21 mouse cellular contexts compared by ENCODE assay signal in genomic region chr19:4697121-4697520, GRCm38 (mm10). TPM values are rescaled to one million over a fixed set of nuclear protein-coding genes. Genes with fewer than 3 reads are reported as not detected.
A peak's percentile ranks its signal among the peaks of the same experiment; 100 is the strongest.
DNase-seq lines count a peak whose midpoint lies in the region; ATAC-seq and TF ChIP-seq lines count a peak whose summit lies in the region.
"Had no signal": no experiment of that assay in that cellular context is flagged by ENCODE, and none has a peak within 500 bp of the region (broad histone marks: within the 10 kb centered on the region; RNA-seq: fewer than 3 reads in every experiment).

No protein-coding gene starts in this region.

- peaks cover 12% of the 10 kb centered on the region for H3K4me1 ChIP-seq in forebrain, postnatal 0 days (ENCODE audit: insufficient read depth)
- H3K4me1 ChIP-seq in forebrain, embryonic 11.5 days (replicated peaks; ENCODE audit: control insufficient read depth, insufficient read depth, low read length) = peaks cover 4% of the 10 kb centered on the region; the same call in 1 of the 2 replicates
- H3K4me1 ChIP-seq in CH12.LX (ENCODE audit: control insufficient read depth in 1 of 2, insufficient read depth in 2 of 2) = peaks cover 0 to 5% of the 10 kb centered on the region in 2 experiments; a peak in 2 of 4 replicates
- peaks cover 8% of the 10 kb centered on the region for H3K4me1 ChIP-seq in cortical plate, adult 2 months (ENCODE audit: control insufficient read depth, insufficient read depth, low read length)

- 0 out of 2 replicates have a peak overlapping the region, but pooled peaks have one; percentile 68 for H3K4me3 ChIP-seq in forebrain, postnatal 0 days (ENCODE audit: low read depth, low read length)
- H3K4me3 ChIP-seq in forebrain, embryonic 11.5 days (ENCODE audit: low read depth, low read length) = no peak overlapping the region
- H3K4me3 ChIP-seq in left cerebral cortex, adult 2 months = no peak overlapping the region
- no peak overlapping the region for H3K4me3 ChIP-seq in CH12.LX (replicated peaks in 1 of 3; ENCODE audit: low read depth in 2 of 3, low read length in 2 of 3, poor library complexity in 1 of 3)
- no peak overlapping the region; the same call in 1 of the 2 replicates for H3K4me3 ChIP-seq in cortical plate, adult 2 months (ENCODE audit: insufficient read depth, low read length)
- H3K4me3 ChIP-seq: gastrocnemius, adult 2 months had no signal

- H3K9ac ChIP-seq in forebrain, postnatal 0 days = no peak overlapping the region
- no peak overlapping the region for H3K9ac ChIP-seq in forebrain, embryonic 11.5 days (ENCODE audit: low read length)
- no peak overlapping the region for H3K9ac ChIP-seq in CH12.LX (ENCODE audit: insufficient read depth, low read depth)
- H3K9ac ChIP-seq: embryonic facial prominence, embryonic 12.5 days; hindbrain, embryonic 12.5 days had no signal

- no peak for ATAC-seq in forebrain, postnatal 0 days
- ATAC-seq in forebrain, embryonic 11.5 days (replicated peaks; ENCODE audit: low FRiP score) = no peak

- no peaks in the 10 kb centered on the region for H3K36me3 ChIP-seq in forebrain, postnatal 0 days (ENCODE audit: insufficient read depth)
- H3K36me3 ChIP-seq in forebrain, embryonic 11.5 days (ENCODE audit: control insufficient read depth, insufficient read depth, low read length) = no peaks in the 10 kb centered on the region
- H3K36me3 ChIP-seq in CH12.LX (replicated peaks in 1 of 2; ENCODE audit: control insufficient read depth in 1 of 2, insufficient read depth in 1 of 2, low read length in 1 of 2) = no peaks in the 10 kb centered on the region
- H3K36me3 ChIP-seq: embryonic facial prominence, embryonic 12.5 days; G1E; heart, embryonic 13.5 days; hindbrain, embryonic 12.5 days had no signal

- no peaks in the 10 kb centered on the region for H3K9me3 ChIP-seq in forebrain, postnatal 0 days (ENCODE audit: low read length)
- no peaks in the 10 kb centered on the region; the same call in 1 of the 2 replicates for H3K9me3 ChIP-seq in forebrain, embryonic 11.5 days (ENCODE audit: control insufficient read depth, low read length)
- no peaks in the 10 kb centered on the region for H3K9me3 ChIP-seq in CH12.LX (replicated peaks; ENCODE audit: low read length)
- H3K9me3 ChIP-seq: embryonic facial prominence, embryonic 12.5 days; forebrain, embryonic 13.5 days; G1E; heart, embryonic 13.5 days; hindbrain, embryonic 12.5 days had no signal

- H3K79me2 ChIP-seq in CH12.LX (replicated peaks; ENCODE audit: control insufficient read depth, extremely low read depth, insufficient read depth, poor library complexity, severe bottlenecking) = no peaks in the 10 kb centered on the region

- no peak for TF ChIP-seq CTCF in forebrain, postnatal 0 days (IDR thresholded peaks at IDR 0.05; ENCODE audit: low read depth)
- no peak for TF ChIP-seq CTCF in left cerebral cortex, adult 2 months (IDR thresholded peaks at IDR 0.05)
- TF ChIP-seq CTCF in CH12.LX (conservative IDR thresholded peaks at IDR 0.05 in 1 of 2, IDR thresholded peaks at IDR 0.05 in 1 of 2; ENCODE audit: low read depth in 2 of 2, low read length in 2 of 2) = no peak
- no peak for TF ChIP-seq CTCF in cortical plate, adult 2 months (IDR thresholded peaks at IDR 0.05; ENCODE audit: extremely low read depth, insufficient read depth, low read length)

- no peak for DNase-seq in forebrain, postnatal 0 days
- DNase-seq in forebrain, embryonic 11.5 days (ENCODE audit: low spot score) = no peak
- DNase-seq in left cerebral cortex, adult 2 months (ENCODE audit: extremely low spot score in 1 of 2, low spot score in 2 of 2) = no peak
- no peak for DNase-seq in left cerebral cortex, postnatal 10 days (ENCODE audit: extremely low spot score in 1 of 2, low spot score in 2 of 2)
- no peak for DNase-seq in CH12.LX (ENCODE audit: extremely low read depth)
- no peak for DNase-seq in urinary bladder, postnatal 10 days (ENCODE audit: low spot score)
- DNase-seq: adrenal gland, postnatal 14 days; gastrocnemius, adult 2 months; gastrocnemius, postnatal 25 days; heart, postnatal 36 days; kidney, adult 11 months had no signal

- H3K27ac ChIP-seq in forebrain, postnatal 0 days (ENCODE audit: low read depth, low read length) = no peak overlapping the region
- H3K27ac ChIP-seq in forebrain, embryonic 11.5 days (ENCODE audit: low read depth, low read length) = no peak overlapping the region
- H3K27ac ChIP-seq in left cerebral cortex, adult 2 months = peak overlapping the region; percentile 85
- H3K27ac ChIP-seq in CH12.LX (ENCODE audit: insufficient read depth, low read depth) = no peak overlapping the region
- H3K27ac ChIP-seq in cortical plate, adult 2 months (ENCODE audit: insufficient read depth, low read length) = peak overlapping the region; percentile 82; the same call in 1 of the 2 replicates
- H3K27ac ChIP-seq: embryonic facial prominence, embryonic 12.5 days; gastrocnemius, adult 2 months; heart, embryonic 13.5 days; hindbrain, embryonic 12.5 days had no signal

- no peaks in the 10 kb centered on the region; the same call in 1 of the 2 replicates for H3K27me3 ChIP-seq in forebrain, postnatal 0 days (ENCODE audit: insufficient read depth, low read length)
- H3K27me3 ChIP-seq in forebrain, embryonic 11.5 days (ENCODE audit: control insufficient read depth, insufficient read depth, low read length) = peaks cover 22% of the 10 kb centered on the region
- peaks cover 49% of the 10 kb centered on the region for H3K27me3 ChIP-seq in CH12.LX (replicated peaks)

- peak overlapping the region; percentile 71; the same call in 1 of the 2 replicates for H3K4me2 ChIP-seq in forebrain, postnatal 0 days (ENCODE audit: low read depth)
- H3K4me2 ChIP-seq in forebrain, embryonic 11.5 days (ENCODE audit: low read depth, low read length, severe bottlenecking) = no peak overlapping the region
- H3K4me2 ChIP-seq in CH12.LX (ENCODE audit: insufficient read depth, low read depth, poor library complexity, severe bottlenecking) = no peak overlapping the region
- H3K4me2 ChIP-seq: heart, embryonic 13.5 days had no signal

- dilution Hi-C loops in CH12.LX (cut with MboI; ENCODE audit: extremely low pct_ligation_motif_present, extremely low pct_unique_long_range_greater_than_20kb, low sequenced_read_pairs) = no loop called here

- intact Hi-C loops in left cerebral cortex, adult 2 months (cut with DNase I) = loop anchor here (1.0 to 5.0 kb wide), 2 partner anchors 50 to 220 kb away; partner anchors contain the start of gene Syt12
- intact Hi-C loops in left cerebral cortex, postnatal 10 days (cut with DNase I) = no loop called here

- in situ Hi-C loops in CH12.LX (cut with MboI; ENCODE audit: low pct_ligation_motif_present, low pct_unique_long_range_greater_than_20kb, low sequenced_read_pairs) = loop anchor here (10.0 kb wide), 1 partner anchor 48 kb away; no protein-coding TSS in a partner anchor

- TF ChIP-seq POLR2A in CH12.LX (IDR thresholded peaks at IDR 0.05; ENCODE audit: low read depth, low read length) = no peak
- TF ChIP-seq POLR2A in cortical plate, adult 2 months (IDR thresholded peaks at IDR 0.05; ENCODE audit: extremely low read depth, insufficient read depth, low read length) = no peak

- TF ChIP-seq RAD21 in CH12.LX (IDR thresholded peaks at IDR 0.05; ENCODE audit: low read depth, low read length) = no peak

- TF ChIP-seq EP300 in CH12.LX (IDR thresholded peaks at IDR 0.05; ENCODE audit: low read length) = no peak

- 81% methylated on average over 3 of the region's 3 CpGs for WGBS in forebrain, postnatal 0 days
- WGBS in forebrain, embryonic 11.5 days = 83% methylated on average over 3 of the region's 3 CpGs

TF ChIP-seq in CH12.LX, 34 proteins besides CTCF, POLR2A, EP300 and RAD21:
- TF ChIP-seq HCFC1 (IDR thresholded peaks at IDR 0.05; ENCODE audit: low read depth, low read length) = no peak
- TF ChIP-seq MAFK (IDR thresholded peaks at IDR 0.05; ENCODE audit: insufficient replicate concordance, low read length) = no peak
- 0 out of 2 replicates have a peak, but pooled peaks have one; percentile 13 for TF ChIP-seq ZNF384 (IDR thresholded peaks at IDR 0.05; ENCODE audit: low read depth, low read length)
- no peak for TF ChIP-seq TCF12 (IDR thresholded peaks at IDR 0.05; ENCODE audit: low read depth, low read length)
- no peak for TF ChIP-seq TBP (conservative IDR thresholded peaks at IDR 0.05; ENCODE audit: low read depth, low read length)
- TF ChIP-seq MAX (IDR thresholded peaks at IDR 0.05; ENCODE audit: low read length) = no peak

RNA-seq across cellular contexts. Expression of gene Gm960, which starts 1.3 kb away (rescaled TPM):
- 4.5 and 7.4 TPM in 2 replicates for total RNA-seq in forebrain, postnatal 0 days (2014; rRNA removed)
- 4.9 and 7.3 TPM in 2 replicates for polyA plus RNA-seq in forebrain, postnatal 0 days (2015; fragmentation: Nextera tagmentation; extraction: Ambion mirVana)
- 4.6 and 4.9 TPM in 2 replicates for polyA plus RNA-seq in forebrain, embryonic 11.5 days (2014; fragmentation: Nextera tagmentation; extraction: Ambion mirVana)
- 1 to 10 TPM; 1.5 to 1.6 TPM for total RNA-seq in left cerebral cortex, adult 2 months (2021)
- total RNA-seq in left cerebral cortex, postnatal 10 days (2021) = 1 to 10 TPM; 2.7 to 3.0 TPM
- total RNA-seq in CH12.LX (2012; rRNA removed) (0.38 and 0.67 TPM in 2 replicates), CH12.LX (2014; rRNA removed) (not detected in 2 replicates)
- not detected in 2 replicates for polyA plus RNA-seq in CH12.LX (2012; ENCODE audit: insufficient read length, low read depth)
- polyA plus RNA-seq in cortical plate, adult 2 months (2012; rRNA removed) = 3.3 and 3.7 TPM in 2 replicates
- total RNA-seq: adrenal gland, adult 18-20 months; adrenal gland, postnatal 14 days; common myeloid progenitor, adult 5-6 weeks; gastrocnemius, postnatal 25 days; granulocyte monocyte progenitor cell, adult 5-6 weeks; heart, adult 8-10 months; heart, postnatal 36 days had no signal
- polyA plus RNA-seq: G1E had no signal

RNA-seq across cellular contexts. Expression of gene Sptbn2, which starts 13.8 kb away (rescaled TPM):
- total RNA-seq in forebrain, postnatal 0 days (2014; rRNA removed) = 169 and 196 TPM in 2 replicates
- 24.3 and 25.4 TPM in 2 replicates for polyA plus RNA-seq in forebrain, postnatal 0 days (2015; fragmentation: Nextera tagmentation; extraction: Ambion mirVana)
- 15.2 and 16.7 TPM in 2 replicates for polyA plus RNA-seq in forebrain, embryonic 11.5 days (2014; fragmentation: Nextera tagmentation; extraction: Ambion mirVana)
- 100 to 1,000 TPM; 561 to 597 TPM for total RNA-seq in left cerebral cortex, adult 2 months (2021)
- 100 to 1,000 TPM; 553 to 622 TPM for total RNA-seq in left cerebral cortex, postnatal 10 days (2021)
- total RNA-seq in CH12.LX (2012; rRNA removed) (2.3 and 2.7 TPM in 2 replicates), CH12.LX (2014; rRNA removed) (0.08 and 0.15 TPM in 2 replicates)
- 0.24 and 0.72 TPM in 2 replicates for polyA plus RNA-seq in CH12.LX (2012; ENCODE audit: insufficient read length, low read depth)
- 198 and 220 TPM in 2 replicates for polyA plus RNA-seq in cortical plate, adult 2 months (2012; rRNA removed)
- total RNA-seq: granulocyte monocyte progenitor cell, adult 5-6 weeks had no signal

RNA-seq across cellular contexts. Expression of gene Rbm4b, which starts 59.2 kb away (rescaled TPM):
- 84.8 and 90.6 TPM in 2 replicates for total RNA-seq in forebrain, postnatal 0 days (2014; rRNA removed)
- polyA plus RNA-seq in forebrain, postnatal 0 days (2015; fragmentation: Nextera tagmentation; extraction: Ambion mirVana) = 79.8 and 88.7 TPM in 2 replicates
- polyA plus RNA-seq in forebrain, embryonic 11.5 days (2014; fragmentation: Nextera tagmentation; extraction: Ambion mirVana) = 136 and 139 TPM in 2 replicates
- total RNA-seq in left cerebral cortex, adult 2 months (2021) = 10 to 100 TPM; 16.3 to 18.2 TPM
- 10 to 100 TPM; 12.4 to 14.2 TPM for total RNA-seq in left cerebral cortex, postnatal 10 days (2021)
- total RNA-seq in CH12.LX (2012; rRNA removed) (7.0 and 8.4 TPM in 2 replicates), CH12.LX (2014; rRNA removed) (11.1 and 11.4 TPM in 2 replicates)
- polyA plus RNA-seq in CH12.LX (2012; ENCODE audit: insufficient read length, low read depth) = 10.6 and 13.8 TPM in 2 replicates
- polyA plus RNA-seq in cortical plate, adult 2 months (2012; rRNA removed) = 16.0 and 17.8 TPM in 2 replicates

Comparison
In these comparisons a context has a peak if more than half of its experiments do, and no peak if none do; other contexts are left out.
1. H3K27ac ChIP-seq: peak in left cerebral cortex, adult 2 months (single experiment) and cortical plate, adult 2 months (single experiment); none in forebrain, postnatal 0 days (single experiment), forebrain, embryonic 11.5 days (single experiment) and CH12.LX (single experiment).
2. RNA of gene Sptbn2, which starts 13.8 kb away (total RNA-seq): 553 to 622 TPM in left cerebral cortex, postnatal 10 days, 561 to 597 TPM in left cerebral cortex, adult 2 months and 169 to 196 TPM in forebrain, postnatal 0 days; 0.08 to 2.7 TPM in CH12.LX; every median in the first group is over 10 times any median in the second.